Mouse (Mus musculus) frontal cortex, postnatal 14 days (tissue): ENCODE results near the gene Brwd1.
"Not testable (repeated sequence)": the region's sequence is repeated elsewhere in the genome, so short reads cannot be mapped to it uniquely, and the experiment has no call there.

ENCODE experiments used
- DNase-seq, 2 experiments: peaks; one replicate each; pipeline ENCODE4 v3.0.0; 2022; ENCODE audit warnings: low spot score in 2 of 2

The Brwd1 gene

GRCm38 (mm10) chr16:96082301-96083178 is at the start of gene Brwd1:
Gene Brwd1, minus strand, starts transcription at chr16:96082526.
- DNase-seq = peak; percentile 82 to 83

GRCm38 (mm10) chr16:96128466-96128865 is 46.1 kb upstream of the Brwd1 start:
- DNase-seq = no peak

DNA sequence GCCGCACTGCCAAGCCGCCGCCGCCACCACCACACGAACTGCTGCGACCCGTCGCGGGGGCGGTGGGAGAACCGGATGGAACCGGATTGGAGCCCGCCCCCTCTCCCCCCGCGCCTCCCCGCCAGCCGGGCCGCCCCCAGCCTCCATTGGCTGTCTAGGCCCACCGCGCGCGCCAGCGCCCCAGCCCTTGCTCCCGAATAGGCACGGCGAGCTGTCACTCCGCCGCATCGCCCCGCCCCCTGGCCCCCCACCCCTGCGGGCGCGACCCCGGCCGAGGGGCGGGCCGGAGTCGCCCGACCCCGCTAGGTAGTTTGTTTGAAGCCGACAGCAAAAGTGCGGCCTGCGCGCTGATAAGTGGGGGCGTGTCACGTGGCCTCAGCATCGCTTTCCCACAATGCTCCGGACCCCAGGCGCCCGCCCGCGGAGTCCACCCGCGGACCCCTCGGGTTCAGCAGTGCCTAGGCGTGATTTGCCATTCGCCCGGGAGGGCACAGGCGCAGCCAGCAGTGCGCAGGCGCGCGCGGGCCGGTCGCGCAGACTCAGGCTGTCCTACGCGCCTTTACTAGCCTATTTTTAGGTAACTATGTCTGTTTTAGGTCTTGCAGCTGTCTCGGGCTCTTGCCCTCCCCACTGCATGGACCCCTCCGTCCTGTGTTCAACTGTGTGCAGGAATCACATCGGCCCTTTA is 45.5 kb upstream of the Brwd1 start, which contains the start of gene Hmgn1:
Gene Hmgn1, minus strand, starts transcription at position 73 of the 688 bp plus-strand sequence.
- DNase-seq = peak; percentile 94 to 97

DNA sequence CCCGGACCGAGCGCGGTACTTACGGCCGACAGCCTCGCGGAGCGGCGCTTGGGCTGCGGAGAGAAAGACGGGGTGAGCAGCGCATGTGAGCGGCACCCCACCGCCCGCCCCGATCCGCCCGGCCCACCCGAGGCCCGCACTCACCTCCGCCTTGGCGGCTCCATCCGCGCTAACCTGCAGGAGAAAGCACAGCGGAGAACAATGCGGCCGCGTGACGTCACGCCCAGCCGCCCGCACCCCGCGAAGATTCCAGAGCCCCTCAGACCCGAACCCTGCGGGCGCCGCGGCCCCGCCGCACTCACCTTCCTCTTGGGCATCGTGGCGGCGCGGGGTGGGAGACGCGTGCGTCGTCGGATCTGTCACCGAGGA is 44.9 kb upstream of the Brwd1 start:
- DNase-seq = no peak

DNA sequence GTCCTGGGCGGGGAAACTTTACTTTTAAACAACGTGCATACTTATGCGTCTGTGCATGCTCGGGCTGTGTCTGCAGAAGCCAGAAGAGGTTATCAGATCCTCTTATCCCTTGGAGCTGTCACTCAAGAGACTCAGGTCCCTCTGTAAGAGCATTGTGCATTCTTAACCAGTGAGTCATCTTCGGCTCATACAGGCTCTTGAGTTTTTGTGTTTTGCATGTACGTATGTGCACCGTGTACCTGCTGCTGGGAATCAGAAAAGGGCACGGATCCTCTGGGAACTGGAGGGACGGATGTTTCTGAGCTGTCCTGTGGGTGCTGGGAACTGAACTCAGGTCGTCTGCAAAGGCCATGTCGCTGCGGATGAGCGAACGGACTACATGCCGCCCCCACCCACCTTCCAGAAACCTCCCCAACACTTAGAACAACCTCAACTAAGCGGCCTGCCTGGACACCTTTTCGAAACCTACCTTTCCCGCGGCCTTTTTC is 44.4 kb upstream of the Brwd1 start:
- peak in 1 of 2 experiments; percentile 10 for DNase-seq

DNA sequence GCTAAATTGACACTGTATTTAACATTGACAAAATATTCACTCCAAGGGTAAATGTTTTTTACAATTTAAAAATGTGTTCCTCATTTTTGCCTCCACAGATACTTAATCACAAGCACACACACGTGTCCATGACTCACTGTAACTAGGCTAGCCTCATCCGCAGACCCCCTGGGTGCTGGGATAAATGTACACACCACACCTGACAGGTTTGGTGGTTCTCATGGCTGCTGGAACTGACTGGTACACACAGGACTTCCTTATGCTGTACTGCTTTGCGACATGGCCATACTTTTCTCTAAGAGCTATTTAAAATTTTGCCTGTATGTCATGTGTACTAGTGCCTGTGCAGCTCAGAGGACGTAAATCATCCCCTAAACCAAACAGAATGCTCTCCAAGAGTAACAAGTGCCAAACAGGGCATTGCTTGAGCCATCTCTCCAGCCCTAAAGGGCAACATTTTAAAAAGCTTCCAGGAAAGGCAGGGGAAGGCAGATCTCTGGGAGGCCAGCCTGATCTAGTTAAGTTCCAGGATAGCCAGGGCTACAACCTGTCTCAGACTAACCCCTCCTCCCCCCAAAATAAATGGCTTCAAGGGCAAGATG is 37.8 kb upstream of the Brwd1 start:
- no peak for DNase-seq

GRCm38 (mm10) chr16:96114729-96115128 is 32.4 kb upstream of the Brwd1 start:
- DNase-seq = no peak

GRCm38 (mm10) chr16:96112769-96113168 is 30.4 kb upstream of the Brwd1 start:
- DNase-seq = no peak

DNA sequence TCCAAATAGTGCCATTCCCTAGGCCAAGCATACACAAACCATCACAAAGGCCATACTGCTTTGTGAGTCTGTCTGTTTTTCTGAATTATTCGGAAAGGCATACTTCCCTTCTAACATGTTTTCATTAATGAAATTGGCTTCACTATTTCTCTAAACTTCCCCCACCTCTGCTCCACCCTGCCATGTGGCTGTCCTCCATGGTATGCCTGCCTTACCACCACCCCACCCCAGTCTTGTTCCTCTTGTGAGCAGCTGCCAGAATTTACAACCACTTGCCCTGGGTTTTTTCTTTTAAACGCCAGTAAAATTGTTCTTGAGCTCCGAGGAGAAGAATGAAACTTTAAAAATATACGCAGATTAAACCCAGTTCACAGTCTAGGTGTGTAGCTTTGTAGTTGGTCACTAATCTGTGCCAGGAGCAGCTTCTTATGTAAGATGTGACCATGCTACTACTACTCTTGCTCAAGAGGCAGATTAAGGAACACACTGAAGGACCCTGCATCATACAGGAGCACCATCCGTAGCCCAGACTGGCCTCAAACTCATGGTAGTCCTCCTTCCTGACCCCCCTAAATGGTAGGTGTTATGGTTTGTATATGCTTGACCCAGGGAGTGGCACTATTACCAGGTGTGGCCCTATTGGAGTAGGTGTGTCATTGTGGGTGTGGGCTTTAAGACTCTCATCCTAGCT is 28.5 kb upstream of the Brwd1 start:
- DNase-seq = no peak

GRCm38 (mm10) chr16:96109673-96110072 is 27.3 kb upstream of the Brwd1 start:
- DNase-seq = no peak

- no peak for DNase-seq
Measured at GRCm38 (mm10) chr16:96103036-96103435, 20.7 kb upstream of the Brwd1 start.

- not testable (repeated sequence) for DNase-seq
Measured at GRCm38 (mm10) chr16:96097811-96098210, 15.5 kb upstream of the Brwd1 start.

DNA sequence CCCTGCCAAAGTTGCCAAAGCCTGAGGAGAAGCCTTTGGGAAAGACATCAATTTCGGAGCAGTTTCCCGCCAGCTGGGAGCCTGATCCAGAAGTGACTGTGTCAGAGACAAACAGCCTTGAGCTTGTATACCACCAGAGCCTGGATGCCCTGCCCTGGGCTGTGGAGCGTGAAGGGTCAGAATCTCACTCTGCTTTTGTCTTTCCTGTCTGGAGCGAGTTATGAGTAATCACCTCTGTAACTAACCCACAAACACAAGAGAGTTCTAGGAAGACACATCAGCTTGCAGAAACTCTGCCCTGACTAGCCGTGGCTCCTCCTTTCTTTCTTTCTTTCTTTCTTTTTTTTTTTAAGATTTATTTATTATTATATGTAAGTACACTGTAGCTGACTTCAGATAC is 13.6 kb upstream of the Brwd1 start:
- DNase-seq = no peak

- no peak for DNase-seq
Measured at GRCm38 (mm10) chr16:96091515-96092504, 9.5 kb upstream of the Brwd1 start.

GRCm38 (mm10) chr16:96088120-96088519 is 5.8 kb upstream of the Brwd1 start:
- DNase-seq = no peak

DNA sequence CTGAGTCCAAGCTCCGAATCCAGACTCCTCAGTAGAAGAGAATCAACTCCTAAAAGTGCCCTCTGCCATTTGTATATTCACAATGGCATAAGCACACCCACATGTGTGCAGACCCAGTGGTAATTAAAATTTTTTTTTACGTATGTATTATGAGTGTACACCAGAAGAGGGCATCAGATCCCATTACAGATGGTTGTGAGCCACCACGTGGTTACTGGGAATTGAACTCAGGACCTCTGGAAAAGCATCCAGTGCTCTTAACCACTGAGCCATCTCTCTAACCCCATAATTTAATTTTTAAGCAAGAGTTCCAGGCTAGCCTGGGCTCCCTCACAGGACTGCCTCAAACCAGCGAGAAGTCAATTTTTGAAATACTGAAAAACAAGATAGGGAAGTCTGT is 5.1 kb upstream of the Brwd1 start:
- no peak for DNase-seq

- no peak for DNase-seq
Measured at GRCm38 (mm10) chr16:96087001-96087400, 4.7 kb upstream of the Brwd1 start.

- no peak for DNase-seq
Measured at GRCm38 (mm10) chr16:96085597-96085996, 3.3 kb upstream of the Brwd1 start.

- DNase-seq = peak in 1 of 2 experiments; percentile 37
Measured at GRCm38 (mm10) chr16:96083179-96083646, 887 bp upstream of the Brwd1 start.

- DNase-seq = peak in 1 of 2 experiments; percentile 51
Measured at GRCm38 (mm10) chr16:96081742-96082241, 534 bp downstream of the Brwd1 start.
